Mouse (Mus musculus): ENCODE measurements at regions not wholly inside any gene's neighbourhood (a gene's known extent, or its start where the extent isn't known, plus 50 kb on each side); places are given as distances from the start of the nearest gene placed in this dataset.

- TF ChIP-seq CTCF (conservative IDR thresholded peaks at IDR 0.05; ENCODE audit: insufficient read depth, insufficient read length, low read depth, low read length) (no peak), POLR2A (IDR thresholded peaks at IDR 0.05; ENCODE audit: low read depth, low read length) (no peak)
Observed at GRCm38 (mm10) chr6:41135160-41135559, 99.9 kb upstream of the 2210010C04Rik start.
